Mouse (Mus musculus): ENCODE data around the gene Atp6v1a.

Atp6v1a gene

DNA sequence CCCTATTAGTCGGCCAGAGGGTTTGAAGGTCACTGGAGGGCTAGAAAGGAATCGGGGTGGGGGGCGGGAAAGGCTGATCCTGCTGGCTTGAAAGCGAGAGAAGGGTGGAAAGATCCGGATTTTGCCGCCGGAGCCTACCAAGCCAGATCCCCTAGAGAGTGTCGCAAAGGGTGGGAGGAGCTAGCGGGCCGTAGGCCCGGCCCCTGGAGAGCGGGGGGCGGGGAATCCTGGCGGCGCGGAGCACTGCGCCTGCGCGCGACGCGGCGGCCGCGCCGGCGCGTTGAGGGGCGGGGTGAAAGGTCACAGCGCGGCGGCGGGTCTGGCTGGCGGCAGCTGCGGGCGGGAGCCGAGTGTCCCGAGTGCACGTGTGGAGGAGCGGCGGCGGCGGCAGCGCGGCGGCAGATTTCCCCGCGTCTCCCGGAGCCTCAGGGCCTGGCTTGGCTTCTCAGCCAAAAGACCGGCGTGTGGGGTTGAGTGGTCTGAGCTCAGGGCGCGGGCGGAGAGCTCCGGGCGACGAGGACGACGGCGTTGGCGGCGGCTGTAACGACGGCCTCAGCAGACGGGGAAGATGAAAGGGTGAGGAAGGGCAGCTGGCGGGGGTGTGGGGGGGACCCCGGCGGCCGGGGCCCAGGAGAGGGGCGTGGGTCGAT lies at the start of gene Atp6v1a, which contains the start of gene Naa50:
TSS of gene Atp6v1a (minus strand) at position 170 of the 650 bp plus-strand sequence.
TSS of gene Naa50 (plus strand) at position 295 of the 650 bp plus-strand sequence.
- DNase-seq (ENCODE audit: low spot score), result no peak

GRCm38 (mm10) chr16:44188766-44189165 lies 49.3 kb upstream of the Atp6v1a start:
- no peak for DNase-seq (ENCODE audit: low spot score)

DNA sequence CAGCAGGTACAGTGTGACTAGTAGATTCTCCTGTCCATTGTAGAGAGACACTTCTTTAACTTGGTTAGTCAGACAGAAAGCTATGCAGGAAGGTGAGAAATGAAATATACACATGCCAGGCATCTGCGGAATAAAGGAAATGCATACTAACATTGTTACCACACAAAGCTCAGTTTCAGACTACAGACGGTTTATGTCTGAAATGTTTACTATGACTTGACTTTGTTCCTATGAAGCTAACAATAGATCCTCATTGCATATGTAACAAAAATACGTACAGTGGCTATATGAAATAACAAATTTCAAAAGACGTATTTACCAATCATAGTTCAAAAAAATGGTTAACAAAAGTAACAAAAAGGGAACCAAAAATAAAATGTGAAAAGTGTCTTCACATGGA lies 47.7 kb upstream of the Atp6v1a start:
- DNase-seq (ENCODE audit: low spot score), result no peak

- no peak for DNase-seq (ENCODE audit: low spot score)
Measured at GRCm38 (mm10) chr16:44184769-44185168, 45.3 kb upstream of the Atp6v1a start.

DNA sequence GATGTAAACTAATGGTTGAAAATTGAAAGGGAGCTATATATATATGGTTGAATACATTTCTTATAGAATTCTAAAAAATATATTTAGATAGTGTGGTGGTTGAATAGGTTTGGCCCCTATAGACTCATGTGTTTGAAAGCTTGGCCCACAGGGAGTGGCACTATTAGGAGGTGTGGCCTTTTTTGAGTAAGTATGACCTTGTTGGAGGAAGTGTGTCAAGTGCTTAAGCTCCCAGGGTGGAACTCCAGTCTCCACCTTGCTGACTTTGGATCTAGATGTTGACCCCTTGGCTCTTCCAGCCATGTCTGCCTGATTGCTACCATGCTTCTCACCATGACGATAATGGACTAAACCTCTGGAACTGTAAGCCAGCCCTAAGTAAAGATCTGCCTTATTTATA lies 43.1 kb upstream of the Atp6v1a start:
- DNase-seq (ENCODE audit: low spot score), result no peak

DNA sequence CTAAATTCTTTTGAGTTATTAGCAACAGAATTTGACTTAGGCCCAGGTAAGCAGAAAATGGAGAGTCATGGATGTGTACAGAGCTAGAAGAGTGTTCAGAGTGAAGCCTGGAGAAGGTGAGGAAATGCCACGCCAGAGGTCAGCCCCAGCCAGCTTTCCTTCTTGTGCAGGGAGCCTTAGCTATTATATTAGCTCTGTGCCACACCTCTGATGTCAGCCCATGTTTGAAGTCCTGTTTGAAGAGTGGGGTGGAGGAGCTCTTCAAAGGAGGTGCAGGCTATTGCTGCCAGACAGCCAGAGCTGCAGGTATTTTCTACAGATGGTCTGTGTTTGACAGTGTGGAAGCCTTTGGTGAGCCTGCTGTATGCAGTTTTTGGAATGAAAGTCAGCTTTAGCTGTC lies 39.0 kb upstream of the Atp6v1a start:
- DNase-seq (ENCODE audit: low spot score), result no peak

DNA sequence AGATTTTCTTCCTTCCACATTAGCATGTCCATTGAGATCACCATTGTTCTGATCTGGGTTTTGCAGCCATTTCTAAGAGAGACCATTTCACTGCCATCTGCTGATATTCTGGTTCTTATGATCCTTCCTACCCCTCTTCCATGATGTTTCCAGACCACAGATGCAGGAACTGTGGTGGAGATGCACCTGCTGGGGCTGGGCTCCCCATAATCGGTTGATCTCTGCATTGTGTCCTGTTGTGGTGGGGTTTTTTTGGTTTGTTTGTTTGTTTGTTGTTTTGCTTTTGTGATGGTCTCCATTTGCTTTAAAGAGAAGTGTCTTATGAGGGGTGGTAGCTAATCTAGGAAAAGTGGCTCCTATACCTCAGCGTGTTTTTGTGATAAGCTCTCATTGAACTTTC lies 37.0 kb upstream of the Atp6v1a start:
- no peak for DNase-seq (ENCODE audit: low spot score)

GRCm38 (mm10) chr16:44175001-44175400 lies 35.5 kb upstream of the Atp6v1a start:
- no peak for DNase-seq (ENCODE audit: low spot score)

DNA sequence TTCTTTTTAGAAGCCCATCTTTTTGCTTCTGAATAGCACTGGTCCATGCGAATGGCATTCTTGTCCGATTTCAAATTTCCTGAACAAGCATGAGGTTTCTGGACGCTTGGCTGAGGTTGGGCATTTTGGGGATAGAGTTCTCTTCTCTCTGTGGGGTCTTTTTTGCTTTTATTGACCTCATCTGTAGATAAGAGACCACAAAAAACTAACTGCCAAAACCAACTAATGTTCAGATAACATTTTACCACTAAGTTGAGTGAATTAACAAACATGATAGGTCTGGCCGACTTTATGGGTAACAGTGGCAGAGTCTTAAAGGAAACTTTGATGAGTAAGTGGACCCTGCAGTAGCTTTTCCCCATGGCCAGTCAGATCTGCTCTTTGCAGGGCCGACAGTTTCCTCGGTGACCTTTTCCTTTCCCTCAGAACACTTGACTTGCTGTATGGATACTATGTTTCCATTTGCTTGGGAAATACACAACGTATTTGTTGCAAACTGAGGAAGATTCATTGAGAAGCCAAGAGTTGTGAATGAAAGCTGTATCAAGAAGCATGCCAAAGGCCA lies 34.5 kb upstream of the Atp6v1a start:
- no peak for DNase-seq (ENCODE audit: low spot score)

DNA sequence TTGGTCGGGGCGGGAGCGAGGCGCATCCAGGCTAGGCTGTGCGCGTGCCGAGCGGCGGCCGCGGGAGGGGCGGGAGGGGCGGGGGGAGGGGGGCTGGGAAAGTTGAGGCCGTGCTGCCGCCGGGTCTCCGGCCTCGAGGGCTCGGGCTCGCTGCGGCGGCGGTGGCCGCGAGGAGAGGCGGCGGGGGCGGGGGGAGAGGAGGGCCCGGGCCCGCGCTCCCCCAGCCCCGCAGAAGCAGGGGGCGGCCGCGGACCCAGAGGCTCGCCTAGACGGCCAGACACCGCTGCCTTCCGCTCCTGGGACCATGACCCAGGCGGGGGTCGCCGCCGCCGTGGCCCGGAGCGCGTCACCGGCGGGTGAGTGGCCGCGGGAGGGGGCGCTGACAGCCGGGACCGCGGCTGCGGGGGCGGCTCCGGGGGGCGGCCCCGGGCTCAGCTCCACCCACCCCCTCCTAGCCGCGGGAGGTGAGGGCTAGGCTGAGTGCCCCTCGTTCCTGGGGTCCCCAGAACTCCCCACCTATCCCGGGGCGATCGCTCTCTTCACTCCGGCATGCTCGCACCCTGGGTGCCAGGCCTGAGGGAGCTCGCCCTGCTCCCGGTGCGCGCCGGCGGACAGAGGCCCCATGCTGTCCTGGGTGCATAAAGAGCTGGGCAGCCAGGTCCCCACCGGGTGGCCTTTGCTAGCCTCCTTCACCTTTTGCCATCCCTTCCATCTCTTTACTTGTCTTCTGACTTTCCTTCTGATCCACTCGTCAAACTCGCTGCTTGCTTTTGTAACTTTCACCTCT lies 33.8 kb upstream of the Atp6v1a start, which contains the start of gene Usf3:
TSS of gene Usf3 (plus strand) at position 92 of the 787 bp plus-strand sequence.
- no peak for DNase-seq (ENCODE audit: low spot score)

- DNase-seq (ENCODE audit: low spot score), result peak; percentile 95
Measured at GRCm38 (mm10) chr16:44172297-44173154, 33.0 kb upstream of the Atp6v1a start.

- DNase-seq (ENCODE audit: low spot score), result no peak
Measured at GRCm38 (mm10) chr16:44168990-44169389, 29.5 kb upstream of the Atp6v1a start.

GRCm38 (mm10) chr16:44165182-44165581 lies 25.7 kb upstream of the Atp6v1a start:
- DNase-seq (ENCODE audit: low spot score), result no peak

DNA sequence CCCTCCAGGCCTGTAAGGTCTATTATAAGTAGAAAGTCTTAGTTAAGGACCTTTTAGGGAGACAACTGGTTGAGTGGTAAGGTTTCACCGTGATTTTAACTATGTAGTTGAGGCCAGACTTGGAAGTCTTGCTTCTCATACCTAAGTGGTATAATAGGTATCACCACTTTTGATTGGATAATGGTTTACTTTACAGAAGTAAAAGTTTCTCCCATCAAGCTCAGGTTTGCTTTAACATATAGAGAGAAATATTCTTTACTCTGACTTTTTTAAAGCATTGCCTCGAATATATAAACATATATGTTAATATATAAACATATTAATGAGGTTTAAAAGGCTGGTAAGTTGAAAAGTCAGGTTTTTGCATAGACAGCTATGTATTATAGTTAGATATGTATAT lies 24.3 kb upstream of the Atp6v1a start:
- no peak for DNase-seq (ENCODE audit: low spot score)

DNA sequence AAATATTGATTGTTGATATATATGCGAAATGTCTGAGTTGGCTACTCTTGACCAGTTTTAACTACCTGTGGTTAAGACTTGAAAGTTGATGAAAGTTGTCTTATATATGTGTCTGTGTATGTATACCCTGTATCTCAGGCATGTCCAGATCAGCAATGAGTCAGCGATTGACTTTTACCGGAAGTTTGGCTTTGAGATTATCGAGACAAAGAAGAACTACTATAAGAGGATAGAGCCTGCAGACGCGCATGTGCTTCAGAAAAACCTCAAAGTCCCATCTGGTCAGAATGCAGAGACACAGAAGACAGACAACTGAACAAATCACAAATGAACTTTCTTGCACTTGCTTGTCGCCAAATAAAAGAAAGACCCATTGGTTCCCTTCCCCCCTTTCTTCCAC lies 19.8 kb upstream of the Atp6v1a start:
- no peak for DNase-seq (ENCODE audit: low spot score)

- DNase-seq (ENCODE audit: low spot score), result no peak
Measured at GRCm38 (mm10) chr16:44154497-44155057, 15.1 kb upstream of the Atp6v1a start.

GRCm38 (mm10) chr16:44149002-44149767 lies 9.7 kb upstream of the Atp6v1a start:
- DNase-seq (ENCODE audit: low spot score), result no peak

- no peak for DNase-seq (ENCODE audit: low spot score)
Measured at GRCm38 (mm10) chr16:44141483-44141882, 2.0 kb upstream of the Atp6v1a start.

GRCm38 (mm10) chr16:44140186-44140787 lies 782 bp upstream of the Atp6v1a start:
- no peak for DNase-seq (ENCODE audit: low spot score)

DNA sequence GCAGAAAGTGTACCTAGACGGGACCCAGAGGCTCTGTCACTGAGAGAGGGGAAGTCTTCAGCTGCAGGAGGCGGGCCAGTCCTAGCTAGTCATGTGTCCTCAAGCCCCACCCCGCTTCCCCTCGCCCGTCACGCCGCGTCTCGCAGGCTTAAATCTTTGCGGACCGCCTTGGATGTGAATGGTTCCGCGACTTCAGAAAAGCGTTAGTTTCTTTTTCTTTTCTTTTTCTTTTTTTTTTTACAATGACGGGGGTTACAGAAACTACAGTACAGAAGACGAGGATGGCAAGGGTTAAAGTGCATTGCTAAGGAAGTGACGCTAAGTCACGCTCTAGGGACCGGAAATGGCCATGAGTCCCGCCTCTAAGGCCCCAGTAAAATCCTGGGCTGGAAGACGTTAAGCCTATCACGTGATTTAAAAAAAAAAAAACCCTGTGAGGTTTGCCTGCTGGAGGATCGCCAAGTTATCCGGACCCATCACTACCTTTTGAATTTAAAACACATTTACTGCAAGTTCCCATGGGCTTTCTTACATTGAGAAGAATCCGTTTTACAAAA lies 448 bp downstream of the Atp6v1a start:
- peak; percentile 87 for DNase-seq (ENCODE audit: low spot score)

Data from layer of hippocampus, adult 9-10 months (tissue).